Mouse (Mus musculus) stomach, postnatal 0 days (tissue): Measurements from ENCODE around the gene Chchd1. TPM values are rescaled to one million over a fixed set of nuclear protein-coding genes. Genes with fewer than 3 reads are reported as not detected.

Experiments used
- ATAC-seq: fragments of 200-750 bp; cut with Nextera tagmentation; 2 replicates; pipeline ENCODE4 v1.8.0; 2017; ENCODE audit not compliant: low FRiP score, low TSS enrichment
- DNase-seq: peaks from one replicate; pipeline ENCODE4 v3.0.0-alpha.2; 2016; ENCODE audit warnings: low spot score
- H3K27ac ChIP-seq: fragments of 300-500 bp; sonication (generic); replicated peaks from 2 replicates; pipeline ENCODE4 v1.5.1; 2014; ENCODE audit warnings: mild to moderate bottlenecking, control low read depth
- H3K27me3 ChIP-seq: fragments of 300-500 bp; sonication (generic); 2 replicates; pipeline ENCODE4 v1.6.1; 2014; ENCODE audit warnings: low read length; ENCODE audit not compliant: control insufficient read depth, insufficient read depth
- H3K36me3 ChIP-seq: fragments of 300-500 bp; sonication (generic); 2 replicates; pipeline ENCODE4 v1.6.1; 2014; ENCODE audit warnings: low read length, mixed read lengths; ENCODE audit not compliant: control insufficient read depth, insufficient read depth
- H3K4me1 ChIP-seq: fragments of 300-500 bp; sonication (generic); replicated peaks from 2 replicates; pipeline ENCODE4 v1.6.1; 2014; ENCODE audit warnings: antibody characterized with exemption; ENCODE audit not compliant: control insufficient read depth, insufficient read depth
- H3K4me2 ChIP-seq: fragments of 300-500 bp; sonication (generic); replicated peaks from 2 replicates; pipeline ENCODE4 v1.6.1; 2014; ENCODE audit warnings: low read depth, mild to moderate bottlenecking, control low read depth, moderate library complexity
- H3K4me3 ChIP-seq: fragments of 300-500 bp; sonication (generic); 2 replicates; pipeline ENCODE4 v1.5.1; 2014; ENCODE audit warnings: low read depth, low read length, control low read depth
- H3K9ac ChIP-seq: fragments of 300-500 bp; sonication (generic); 2 replicates; pipeline ENCODE4 v1.6.1; 2014; ENCODE audit warnings: mild to moderate bottlenecking, low read length, control low read depth, mixed read lengths
- H3K9me3 ChIP-seq: fragments of 300-500 bp; sonication (generic); 2 replicates; pipeline ENCODE4 v1.6.1; 2016; ENCODE audit warnings: low read length; ENCODE audit not compliant: control insufficient read depth
- CTCF ChIP-seq: IDR thresholded peaks from 2 replicates; pipeline ENCODE4 v1.5.1; 2016; ENCODE audit warnings: antibody characterized with exemption, low read depth, mild to moderate bottlenecking, moderate library complexity
- EP300 ChIP-seq: optimal IDR thresholded peaks from 2 replicates; pipeline ENCODE3; 2016; ENCODE audit warnings: antibody characterized with exemption
- WGBS: fragments of 180-500 bp; shearing (Covaris S2); extraction: QIAGEN DNeasy Blood & Tissue Kit; methylation state at CpG from one replicate; pipeline ENCODE4 v1.1.7; 2014; 5-methylcytosine and 5-hydroxymethylcytosine counted together
- polyA plus RNA-seq: library from polyadenylated mRNA; unstranded; fragments of >200 nt; fragmentation: Nextera tagmentation; extraction: Ambion mirVana; gene quantifications from 2 replicates; pipeline ENCODE4 v1.2.1, GENCODE M21; 2015

Chchd1 gene
- polyA plus RNA-seq, 1 experiment from 2014 or later: 159 TPM

- no peak for TF ChIP-seq EP300
- no peak for TF ChIP-seq CTCF
- Histone ChIP-seq H3K9me3 (no peaks in the 10 kb centered on the region), H3K36me3 (peaks cover 28% of the 10 kb centered on the region), H3K4me2 (no peak overlapping the region), H3K4me3 (no peak overlapping the region), H3K9ac (no peak overlapping the region), H3K4me1 (peaks cover 7% of the 10 kb centered on the region; the same call in 1 of the 2 replicates), H3K27ac (no peak overlapping the region), H3K27me3 (no peaks in the 10 kb centered on the region)
- WGBS: 93% methylated on average over 4 of the region's 4 CpGs
- DNase-seq (no peak), ATAC-seq (no peak)
Measured at GRCm38 (mm10) chr14:20677906-20678305, 24.9 kb upstream of the Chchd1 start.

- no peak for DNase-seq
- no peak for ATAC-seq
- 88% methylated on average over 2 of the region's 2 CpGs for whole genome bisulfite sequencing
- Histone ChIP-seq H3K27ac (no peak overlapping the region), H3K9ac (no peak overlapping the region), H3K4me1 (no peaks in the 10 kb centered on the region), H3K4me3 (no peak overlapping the region), H3K27me3 (no peaks in the 10 kb centered on the region), H3K9me3 (no peaks in the 10 kb centered on the region), H3K4me2 (no peak overlapping the region), H3K36me3 (peaks cover 55% of the 10 kb centered on the region)
- TF ChIP-seq EP300 (no peak), CTCF (no peak)
Measured at GRCm38 (mm10) chr14:20681742-20682141, 21.1 kb upstream of the Chchd1 start.

DNA sequence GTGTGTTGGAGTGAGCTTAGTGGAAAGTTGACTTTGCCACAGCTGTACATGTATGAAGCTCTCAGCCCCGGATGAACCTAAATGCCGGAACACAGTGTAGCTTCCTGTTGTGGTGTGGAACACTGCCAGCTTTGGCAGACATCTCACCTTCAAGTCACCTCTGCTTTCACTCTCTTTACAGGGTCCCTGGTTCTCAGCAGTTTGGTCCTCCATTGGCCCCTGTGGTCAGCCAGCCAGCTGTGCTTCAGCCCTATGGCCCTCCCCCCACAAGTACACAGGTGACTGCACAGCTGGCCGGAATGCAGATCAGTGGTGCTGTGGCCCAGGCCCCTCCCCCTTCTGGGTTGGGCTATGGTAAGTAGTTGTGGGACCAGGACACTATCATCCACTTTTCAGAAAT is 20.3 kb upstream of the Chchd1 start:
- DNase-seq (no peak), ATAC-seq (peak; percentile 55)
- Histone ChIP-seq H3K4me2 (no peak overlapping the region), H3K27me3 (no peaks in the 10 kb centered on the region), H3K4me1 (no peaks in the 10 kb centered on the region), H3K27ac (no peak overlapping the region), H3K4me3 (no peak overlapping the region), H3K9ac (no peak overlapping the region), H3K36me3 (peaks cover 62% of the 10 kb centered on the region), H3K9me3 (no peaks in the 10 kb centered on the region)
- TF ChIP-seq EP300 (no peak), CTCF (no peak)
- WGBS: 55% methylated on average over 3 of the region's 3 CpGs

GRCm38 (mm10) chr14:20686576-20686975 is 16.2 kb upstream of the Chchd1 start:
- Histone ChIP-seq H3K4me3 (no peak overlapping the region), H3K4me2 (no peak overlapping the region), H3K9me3 (no peaks in the 10 kb centered on the region), H3K27ac (no peak overlapping the region), H3K9ac (no peak overlapping the region), H3K4me1 (no peaks in the 10 kb centered on the region), H3K27me3 (no peaks in the 10 kb centered on the region), H3K36me3 (peaks cover 73% of the 10 kb centered on the region)
- DNase-seq: no peak
- 100% methylated on average over 3 of the region's 3 CpGs for WGBS
- TF ChIP-seq EP300: no peak
- TF ChIP-seq CTCF: no peak
- no peak for ATAC-seq

- no peaks in the 10 kb centered on the region for H3K4me1 ChIP-seq
- no peak overlapping the region for H3K27ac ChIP-seq
- H3K9ac ChIP-seq: no peak overlapping the region
- peaks cover 78% of the 10 kb centered on the region for H3K36me3 ChIP-seq
- no peaks in the 10 kb centered on the region for H3K9me3 ChIP-seq
- no peak overlapping the region for H3K4me2 ChIP-seq
- no peaks in the 10 kb centered on the region for H3K27me3 ChIP-seq
- ATAC-seq (no peak), DNase-seq (no peak)
- no peak for TF ChIP-seq CTCF
- TF ChIP-seq EP300: no peak
- H3K4me3 ChIP-seq: no peak overlapping the region
- 70% methylated on average over 2 of the region's 2 CpGs for WGBS
Measured at GRCm38 (mm10) chr14:20689009-20689408, 13.8 kb upstream of the Chchd1 start.

DNA sequence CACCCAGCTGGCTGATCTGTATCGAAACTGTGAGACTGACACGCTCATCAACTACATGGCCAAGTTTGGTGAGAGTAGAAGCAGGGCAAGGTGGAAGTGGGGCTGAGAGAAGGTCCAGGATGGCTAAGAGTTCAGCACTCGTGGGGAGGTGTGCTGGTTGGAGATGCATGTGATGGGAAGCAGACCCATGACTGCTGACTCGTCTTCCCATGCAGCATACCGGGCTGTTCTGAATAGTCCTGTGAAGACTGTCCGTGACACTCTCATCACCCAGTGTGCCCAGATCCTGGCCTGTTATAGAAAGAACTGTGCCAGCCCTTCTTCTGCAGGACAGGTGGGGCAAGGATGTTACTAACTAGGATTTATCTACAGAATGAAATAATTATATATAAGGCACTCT is 11.0 kb upstream of the Chchd1 start:
- Histone ChIP-seq H3K27ac (no peak overlapping the region), H3K4me2 (no peak overlapping the region), H3K9ac (no peak overlapping the region), H3K9me3 (no peaks in the 10 kb centered on the region), H3K4me3 (no peak overlapping the region), H3K4me1 (peaks cover 6% of the 10 kb centered on the region), H3K27me3 (no peaks in the 10 kb centered on the region), H3K36me3 (peaks cover 55% of the 10 kb centered on the region)
- ATAC-seq: no peak
- TF ChIP-seq EP300: no peak
- TF ChIP-seq CTCF: no peak
- WGBS: 90% methylated on average over 6 of the region's 6 CpGs
- no peak for DNase-seq
